In genomic region chr12:25101389-25101788, GRCm38 (mm10) we compare ENCODE assay signal across 8 mouse cellular contexts. TPM values are rescaled to one million over a fixed set of nuclear protein-coding genes. Genes with fewer than 3 reads are reported as not detected.
DNase-seq lines count a peak whose midpoint lies in the region; ATAC-seq and TF ChIP-seq lines count a peak whose summit lies in the region.

No protein-coding gene starts in this region.

- peak overlapping the region; percentile 70 for H3K4me3 ChIP-seq in heart, embryonic 10.5 days
- no peak overlapping the region for H3K4me3 ChIP-seq in left cerebral cortex, adult 2 months

- H3K27me3 ChIP-seq in heart, embryonic 10.5 days (ENCODE audit: insufficient read depth, poor library complexity, severe bottlenecking): no peaks in the 10 kb centered on the region

- H3K27ac ChIP-seq in heart, embryonic 10.5 days: peak overlapping the region; percentile 98
- H3K27ac ChIP-seq in left cerebral cortex, adult 2 months: no peak overlapping the region

- peak; percentile 49 for DNase-seq in urinary bladder, postnatal 14 days (ENCODE audit: low spot score)
- DNase-seq in urinary bladder, postnatal 10 days (ENCODE audit: low spot score): no peak
- no peak for DNase-seq in heart, embryonic 10.5 days (ENCODE audit: low spot score)
- peak; percentile 70 for DNase-seq in kidney, adult 9 months
- DNase-seq in lung, postnatal 14 days: peak; percentile 18
- no peak for DNase-seq in thymus, postnatal 10 days (ENCODE audit: low spot score in 2 of 2)
- no peak for DNase-seq in left cerebral cortex, adult 2 months (ENCODE audit: extremely low spot score in 1 of 2, low spot score in 2 of 2)

- 25% methylated on average over 5 of the region's 5 CpGs for WGBS in heart, embryonic 10.5 days

- intact Hi-C loops in left cerebral cortex, adult 2 months (cut with DNase I): loop anchor here (2.0 kb wide), 1 partner anchor 139 kb away; no protein-coding TSS in a partner anchor

- ATAC-seq in CD4-positive, CD25-positive, alpha-beta regulatory T cell, adult 4 months: no peak

- peaks cover 38% of the 10 kb centered on the region for H3K4me1 ChIP-seq in heart, embryonic 10.5 days

- no peak for TF ChIP-seq CTCF in left cerebral cortex, adult 2 months (IDR thresholded peaks at IDR 0.05)

- H3K36me3 ChIP-seq in heart, embryonic 10.5 days: no peaks in the 10 kb centered on the region

- H3K9me3 ChIP-seq in heart, embryonic 10.5 days: no peaks in the 10 kb centered on the region

RNA-seq across cellular contexts. Expression of gene Id2, which starts 4.4 kb away (rescaled TPM):
- 390 and 444 TPM in 2 replicates for polyA plus RNA-seq in heart, embryonic 10.5 days (2016; fragmentation: Nextera tagmentation; extraction: Ambion mirVana)
- polyA plus RNA-seq in CD4-positive, CD25-positive, alpha-beta regulatory T cell, adult 4 months (2017; shearing (Covaris generic)): 100 to 1,000 TPM; 249 to 258 TPM
- total RNA-seq in left cerebral cortex, adult 2 months (2021): 100 to 1,000 TPM; 140 to 167 TPM

Comparison
In these comparisons a context has a peak if more than half of its experiments do, and no peak if none do; other contexts are left out.
1. DNase-seq: peak in urinary bladder, postnatal 14 days (single experiment), kidney, adult 9 months (single experiment) and lung, postnatal 14 days (single experiment); none in urinary bladder, postnatal 10 days (single experiment), heart, embryonic 10.5 days (single experiment), thymus, postnatal 10 days (0 of 2) and left cerebral cortex, adult 2 months (0 of 2).